Mouse (Mus musculus) liver, embryonic 16.5 days (tissue): ENCODE results near the gene Ppib. TPM values are rescaled to one million over a fixed set of nuclear protein-coding genes. Genes with fewer than 3 reads are reported as not detected.
A peak's percentile ranks its signal among the peaks of the same experiment; 100 is the strongest.

Experiments used
- ATAC-seq: fragments of 200-750 bp; cut with Nextera tagmentation; 2 replicates; pipeline ENCODE4 v1.8.0; 2017; ENCODE audit warnings: low read depth, mild to moderate bottlenecking, moderate number of reproducible peaks, moderate library complexity
- H3K27ac ChIP-seq: fragments of 300-500 bp; sonication (generic); 2 replicates; pipeline ENCODE4 v1.5.1; 2014; ENCODE audit warnings: mild to moderate bottlenecking, low read length
- H3K27me3 ChIP-seq: fragments of 300-500 bp; sonication (generic); 2 replicates; pipeline ENCODE4 v1.6.1; 2014; ENCODE audit warnings: low read depth, low read length, mixed read lengths; ENCODE audit not compliant: control insufficient read depth, insufficient read depth
- H3K36me3 ChIP-seq: fragments of 300-500 bp; sonication (generic); 2 replicates; pipeline ENCODE4 v1.6.1; 2014; ENCODE audit warnings: mild to moderate bottlenecking; ENCODE audit not compliant: control insufficient read depth, insufficient read depth
- H3K4me1 ChIP-seq: fragments of 300-500 bp; sonication (generic); 2 replicates; pipeline ENCODE4 v1.6.1; 2014; ENCODE audit warnings: low read depth, low read length, mixed read lengths; ENCODE audit not compliant: control insufficient read depth
- H3K4me2 ChIP-seq: fragments of 300-500 bp; sonication (generic); 2 replicates; pipeline ENCODE4 v1.6.1; 2014; ENCODE audit warnings: low read depth, low read length, mixed read lengths
- H3K4me3 ChIP-seq: fragments of 300-500 bp; sonication (generic); 2 replicates; pipeline ENCODE4 v1.5.1; 2014; ENCODE audit warnings: low read depth, mild to moderate bottlenecking, low read length
- H3K9ac ChIP-seq: fragments of 300-500 bp; sonication (generic); 2 replicates; pipeline ENCODE4 v1.6.1; 2014; ENCODE audit warnings: low read depth, low read length
- H3K9me3 ChIP-seq: fragments of 300-500 bp; sonication (generic); replicated peaks from 2 replicates; pipeline ENCODE4 v1.6.1; 2016; ENCODE audit warnings: low read length; ENCODE audit not compliant: control insufficient read depth
- WGBS: fragments of 180-500 bp; shearing (Covaris S2); extraction: QIAGEN DNeasy Blood & Tissue Kit; methylation state at CpG from one replicate; pipeline ENCODE4 v1.1.7; 2014; ENCODE audit not compliant: insufficient replicate concordance; 5-methylcytosine and 5-hydroxymethylcytosine counted together
- polyA plus RNA-seq: library from polyadenylated mRNA; unstranded; fragments of >200 nt; fragmentation: Nextera tagmentation; extraction: Ambion mirVana; gene quantifications from 2 replicates; pipeline ENCODE4 v1.2.1, GENCODE M21; 2015

Gene Ppib
- polyA plus RNA-seq, 1 experiment from 2014 or later: 412 TPM

DNA sequence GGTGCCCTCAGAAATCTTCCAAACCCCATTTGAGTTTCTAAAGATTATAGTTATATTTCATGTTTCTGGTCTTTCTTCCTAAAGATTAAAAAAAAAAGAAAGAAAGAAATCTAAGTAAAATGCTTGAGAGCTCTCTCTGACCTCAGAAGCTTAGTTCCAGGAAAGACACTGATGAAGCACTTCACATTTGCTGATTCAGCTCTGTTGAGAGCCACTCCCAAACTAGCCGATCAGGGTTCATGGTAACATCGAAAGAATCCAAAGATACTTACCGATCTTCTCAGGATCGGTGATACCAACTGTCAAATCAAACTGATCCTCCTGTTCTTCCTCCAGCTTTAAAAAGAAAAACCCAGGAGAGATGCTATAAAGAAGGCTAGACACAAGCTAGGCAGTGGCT, 44.6 kb downstream of the Ppib start:
- no peak overlapping the region for H3K4me3 ChIP-seq
- 0 out of 2 replicates have a peak, but pooled peaks have one; percentile 32 for ATAC-seq
- 74% methylated on average over 4 of the region's 4 CpGs for WGBS
- H3K9me3 ChIP-seq: no peaks in the 10 kb centered on the region
- H3K36me3 ChIP-seq: peaks cover 45% of the 10 kb centered on the region
- no peaks in the 10 kb centered on the region for H3K27me3 ChIP-seq
- no peak overlapping the region for H3K9ac ChIP-seq
- no peak overlapping the region for H3K27ac ChIP-seq
- no peak overlapping the region for H3K4me2 ChIP-seq
- H3K4me1 ChIP-seq: no peaks in the 10 kb centered on the region

DNA sequence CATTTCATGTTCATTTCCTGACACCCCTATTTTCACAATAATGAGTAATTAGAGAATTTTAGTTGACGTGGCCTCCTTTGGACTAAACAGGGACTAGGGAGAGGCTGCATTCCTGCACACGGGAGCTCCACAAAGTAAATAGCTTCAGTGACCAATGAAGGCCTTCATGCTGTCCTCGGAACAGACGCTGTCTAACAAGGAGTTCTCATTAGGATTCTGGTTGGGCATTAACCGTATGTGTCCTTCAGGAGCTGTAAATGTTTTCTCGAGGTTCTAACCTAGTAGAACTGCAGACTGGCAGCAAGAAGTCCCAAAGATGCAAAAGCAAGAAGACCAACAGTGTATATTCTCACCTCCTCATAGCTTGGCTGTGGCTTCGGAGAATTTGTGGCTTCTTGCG, 45.1 kb downstream of the Ppib start:
- Histone ChIP-seq H3K9ac (no peak overlapping the region), H3K4me2 (no peak overlapping the region), H3K4me1 (no peaks in the 10 kb centered on the region), H3K9me3 (no peaks in the 10 kb centered on the region), H3K36me3 (peaks cover 43% of the 10 kb centered on the region), H3K27me3 (no peaks in the 10 kb centered on the region), H3K4me3 (no peak overlapping the region), H3K27ac (no peak overlapping the region)
- 86% methylated on average over 8 of the region's 8 CpGs for WGBS
- no peak for ATAC-seq

DNA sequence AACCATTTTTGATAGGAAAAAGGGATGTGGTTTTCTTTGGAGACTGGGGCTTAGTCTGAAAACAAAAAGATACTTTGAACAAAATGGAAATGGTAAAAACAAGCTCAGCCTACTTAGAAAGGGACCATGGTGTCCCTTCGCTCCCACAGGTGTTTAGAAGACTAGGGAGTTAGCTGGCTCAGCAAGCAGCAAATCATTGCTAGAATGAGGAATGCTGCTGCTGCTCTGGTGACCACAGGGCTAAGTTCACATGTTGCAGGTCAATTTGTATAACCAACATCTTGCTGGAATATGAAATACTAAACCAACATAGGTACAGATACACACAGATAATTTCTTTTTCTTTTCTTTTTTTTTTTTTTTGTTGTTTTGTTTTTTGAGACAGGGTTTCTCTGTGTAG, 49.6 kb downstream of the Ppib start:
- ATAC-seq: no peak
- Histone ChIP-seq H3K27me3 (no peaks in the 10 kb centered on the region), H3K9me3 (no peaks in the 10 kb centered on the region), H3K27ac (no peak overlapping the region), H3K4me3 (no peak overlapping the region), H3K9ac (no peak overlapping the region), H3K4me2 (no peak overlapping the region), H3K36me3 (peaks cover 15% of the 10 kb centered on the region), H3K4me1 (peaks cover 3% of the 10 kb centered on the region)
- 90% methylated on average over 1 of the region's 1 CpGs for WGBS

DNA sequence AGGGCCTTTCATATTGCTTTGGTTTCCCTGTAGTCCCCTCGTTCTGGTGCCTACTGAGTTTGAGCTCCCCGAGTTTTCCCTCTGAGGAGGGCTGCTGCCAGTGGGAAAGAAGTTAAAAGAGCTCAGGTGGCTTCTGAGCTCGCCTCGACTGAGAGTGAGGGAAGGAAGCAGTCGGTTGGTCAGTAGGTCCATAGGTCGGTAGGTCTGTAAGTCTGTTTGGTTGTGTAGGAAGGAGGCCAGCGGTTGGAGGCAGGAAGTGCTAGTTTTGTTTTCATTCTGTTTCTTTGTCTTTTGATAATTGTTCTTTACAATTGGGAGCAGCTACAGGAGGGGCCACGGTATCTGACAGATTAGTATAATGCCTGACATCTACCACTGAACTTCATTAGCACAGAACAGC, 50.1 kb downstream of the Ppib start:
- Histone ChIP-seq H3K9ac (no peak overlapping the region), H3K36me3 (peaks cover 13% of the 10 kb centered on the region), H3K27ac (no peak overlapping the region), H3K4me3 (no peak overlapping the region), H3K27me3 (no peaks in the 10 kb centered on the region), H3K4me2 (no peak overlapping the region), H3K9me3 (no peaks in the 10 kb centered on the region), H3K4me1 (peaks cover 6% of the 10 kb centered on the region)
- WGBS: 38% methylated on average over 8 of the region's 8 CpGs
- ATAC-seq: no peak

DNA sequence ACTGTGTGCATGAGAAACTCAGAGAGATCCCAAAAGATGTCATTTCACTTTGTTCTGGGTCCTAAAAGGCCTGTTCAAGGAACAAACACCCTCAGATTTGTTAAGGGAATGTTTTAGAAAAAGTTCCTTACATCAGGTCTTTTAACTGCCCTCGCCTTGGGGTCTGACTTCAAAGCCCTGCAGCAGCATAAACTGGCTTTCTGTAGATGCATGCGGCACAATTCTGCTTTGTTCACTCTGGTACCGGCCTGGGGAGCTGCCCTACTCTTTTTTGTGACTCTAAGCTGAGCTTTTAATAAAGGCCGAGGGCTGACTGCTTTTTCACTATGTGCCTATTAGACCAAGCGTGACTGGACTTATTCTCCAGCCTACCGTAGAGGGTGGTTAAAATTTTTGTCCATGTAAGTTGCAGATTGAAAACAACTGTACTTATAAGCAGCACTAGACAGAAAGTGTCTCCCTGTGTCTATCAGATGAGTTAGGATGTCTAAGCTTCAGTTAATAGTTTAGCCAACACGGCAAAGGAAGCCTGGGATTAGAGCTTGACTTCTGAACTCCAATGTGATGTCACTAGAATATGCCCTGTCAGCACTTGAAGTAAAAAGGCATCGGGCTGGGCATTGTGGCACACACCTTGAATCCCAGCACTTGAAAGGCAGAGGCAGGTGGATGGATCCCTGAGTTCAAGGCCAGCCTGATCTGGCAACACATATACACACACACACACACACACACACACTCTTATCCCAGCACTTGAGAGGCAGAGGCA, 50.8 kb downstream of the Ppib start:
- H3K27me3 ChIP-seq: no peaks in the 10 kb centered on the region
- H3K4me2 ChIP-seq: no peak overlapping the region
- no peak overlapping the region for H3K4me3 ChIP-seq
- H3K9ac ChIP-seq: no peak overlapping the region
- H3K27ac ChIP-seq: no peak overlapping the region
- WGBS: 81% methylated on average over 8 of the region's 8 CpGs
- no peak for ATAC-seq
- H3K4me1 ChIP-seq: peaks cover 7% of the 10 kb centered on the region
- peaks cover 9% of the 10 kb centered on the region; the same call in 1 of the 2 replicates for H3K36me3 ChIP-seq
- no peaks in the 10 kb centered on the region for H3K9me3 ChIP-seq

DNA sequence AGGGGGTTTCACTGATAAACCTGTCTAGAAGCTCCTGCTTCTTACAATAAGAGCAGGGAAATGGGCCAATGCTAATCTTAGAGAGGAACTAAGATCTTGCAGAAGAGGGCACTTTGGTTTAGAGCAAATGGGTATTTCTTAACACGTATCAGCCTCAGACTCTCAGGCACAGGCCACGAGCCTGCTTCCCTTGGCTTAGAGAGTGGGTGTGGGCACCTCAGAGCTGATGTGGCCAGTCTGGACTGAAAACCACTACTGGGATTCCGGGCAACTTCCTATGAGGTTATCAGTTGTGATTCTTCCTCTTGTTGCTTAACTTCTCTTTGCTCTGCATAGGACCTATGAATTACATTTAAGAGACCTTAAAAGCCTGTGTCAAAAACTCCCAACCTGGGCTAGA, 54.3 kb downstream of the Ppib start:
- Histone ChIP-seq H3K4me2 (no peak overlapping the region), H3K27ac (no peak overlapping the region), H3K36me3 (no peaks in the 10 kb centered on the region; the same call in 1 of the 2 replicates), H3K4me1 (peaks cover 21% of the 10 kb centered on the region), H3K4me3 (no peak overlapping the region), H3K27me3 (no peaks in the 10 kb centered on the region), H3K9me3 (no peaks in the 10 kb centered on the region), H3K9ac (no peak overlapping the region)
- ATAC-seq: no peak
- WGBS: 41% methylated on average over 3 of the region's 3 CpGs

Other genes starting within 250 kb of the Ppib start
- 1.4 and 1.7 TPM in 2 replicates for gene Zfp609, start 232.7 kb upstream of the Ppib start, polyA plus RNA-seq
- gene Pclaf, start 170.0 kb upstream of the Ppib start, polyA plus RNA-seq: 68.3 and 78.4 TPM in 2 replicates
- gene Trip4, start 151.4 kb upstream of the Ppib start, polyA plus RNA-seq: 9.8 and 11.6 TPM in 2 replicates
- 3.5 and 3.7 TPM in 2 replicates for gene Csnk1g1, start 151.3 kb upstream of the Ppib start, polyA plus RNA-seq
- 30.5 and 31.3 TPM in 2 replicates for gene Snx22, start 9.5 kb downstream of the Ppib start, polyA plus RNA-seq
- gene Snx1, start 66.4 kb downstream of the Ppib start, polyA plus RNA-seq: 59.6 and 63.8 TPM in 2 replicates
- 110 and 129 TPM in 2 replicates for gene Ciao2a, start 66.4 kb downstream of the Ppib start, polyA plus RNA-seq
- 32.7 and 33.7 TPM in 2 replicates for gene Dapk2, start 98.0 kb downstream of the Ppib start, polyA plus RNA-seq